Mouse (Mus musculus) megakaryocyte, embryonic 14.5 days (primary cell): Measurements from ENCODE around the gene Gm17542.
"Not testable (repeated sequence)": the region's sequence is repeated elsewhere in the genome, so short reads cannot be mapped to it uniquely, and the experiment has no call there.

ENCODE experiments used
- FLI1 ChIP-seq: IDR thresholded peaks from 2 replicates; pipeline ENCODE4 v1.6.1; 2012; ENCODE audit warnings: low read length, inconsistent platforms, mixed read lengths
- GATA1 ChIP-seq: IDR thresholded peaks from 3 replicates; pipeline ENCODE4 v1.6.1; 2012; ENCODE audit warnings: mixed read lengths, low read length, inconsistent platforms, borderline replicate concordance

GRCm38 (mm10) chr10:58718110-58718509, at the start of gene Gm17542:
- TF ChIP-seq GATA1, FLI1: not testable (repeated sequence)
